Mouse (Mus musculus) E14TG2a.4 (cell line): ENCODE results near the gene Krtap13-1.

Experiments used
- CTCF ChIP-seq: conservative IDR thresholded peaks from 2 replicates; pipeline ENCODE4 v1.5.1; 2014; ENCODE audit warnings: low read length
- POU5F1 ChIP-seq: IDR thresholded peaks from 2 replicates; pipeline ENCODE4 v1.6.1; 2014; ENCODE audit warnings: low read length, borderline replicate concordance

DNA sequence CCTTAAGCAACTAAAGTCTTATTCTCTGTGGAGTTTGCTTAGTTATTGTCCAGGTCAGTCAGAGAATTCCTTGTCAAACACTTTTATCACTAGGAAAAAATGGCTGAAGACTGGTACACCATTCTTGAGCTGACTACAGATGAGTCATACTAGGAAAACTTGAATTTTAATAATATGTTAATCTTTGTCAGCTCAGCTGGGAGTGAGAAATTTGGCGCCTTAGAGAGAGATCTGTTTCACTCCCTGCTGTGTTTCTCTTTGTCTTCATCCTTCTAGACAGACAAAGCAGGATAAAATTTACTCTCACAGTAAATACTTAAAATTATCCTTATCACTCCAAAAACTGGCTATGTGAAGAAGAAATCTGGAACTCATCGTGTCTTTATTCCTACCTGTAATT lies 47.4 kb upstream of the Krtap13-1 start:
- TF ChIP-seq CTCF (no peak), POU5F1 (no peak)
